Mouse (Mus musculus): ENCODE results near the gene Draxin.

DNA sequence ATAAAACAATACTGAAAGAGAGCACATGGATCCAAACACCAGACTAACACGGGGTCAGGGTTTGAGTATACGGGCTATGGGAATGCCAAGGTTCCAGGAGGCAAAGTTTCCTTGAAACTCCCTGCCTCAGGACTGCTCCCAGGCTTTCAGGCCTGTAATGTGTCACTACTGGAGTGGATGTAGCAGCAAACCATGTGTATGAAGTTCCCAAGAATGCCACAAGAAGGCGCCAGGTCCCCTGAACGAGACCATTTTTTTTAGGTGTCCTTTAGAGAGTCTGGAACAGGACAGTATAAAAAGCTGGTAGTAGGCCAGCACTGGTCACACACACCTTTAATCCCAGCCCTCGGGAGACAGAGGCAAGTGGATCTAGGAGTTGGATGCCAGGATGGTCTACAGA lies 36.3 kb downstream of the Draxin start:
- peak; percentile 71 for TF ChIP-seq CTCF (conservative IDR thresholded peaks at IDR 0.05; ENCODE audit: low read length)
- TF ChIP-seq NANOG (IDR thresholded peaks at IDR 0.05; ENCODE audit: borderline replicate concordance, low read length), result no peak

Data from E14TG2a.4 (cell line).